Mouse (Mus musculus): ENCODE measurements at regions not wholly inside any gene's neighbourhood (a gene's known extent, or its start where the extent isn't known, plus 50 kb on each side); places are given as distances from the start of the nearest gene placed in this dataset.
A peak's percentile ranks its signal among the peaks of the same experiment; 100 is the strongest.

GRCm38 (mm10) chr1:184358226-184358568, 324.1 kb upstream of the 1700056E22Rik start:
- DNase-seq: no peak

- DNase-seq: peak; percentile 2
Observed at GRCm38 (mm10) chr1:184357474-184358225, 323.5 kb upstream of the 1700056E22Rik start.

- DNase-seq: no peak
Observed at GRCm38 (mm10) chr1:184353832-184354449, 319.8 kb upstream of the 1700056E22Rik start.

DNA sequence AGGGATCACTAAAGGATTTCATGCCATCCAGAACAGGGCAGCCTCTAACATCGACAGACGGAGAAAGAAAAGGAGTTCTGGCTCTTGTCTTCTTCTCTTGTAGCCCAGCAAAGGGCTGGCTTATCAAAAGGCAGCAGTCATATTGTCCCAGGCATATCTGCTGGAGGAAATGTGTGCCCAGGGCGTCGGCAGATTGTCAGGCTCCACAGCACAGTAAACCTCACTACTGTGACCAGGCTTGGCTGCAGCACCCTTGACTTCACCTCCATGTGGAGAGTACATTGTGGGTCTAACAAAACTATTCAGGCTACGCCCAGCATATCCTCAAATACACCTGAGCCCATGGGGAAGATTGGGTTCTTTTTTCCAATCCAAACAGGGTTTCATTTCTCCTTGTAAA, 317.7 kb upstream of the 1700056E22Rik start:
- DNase-seq: no peak

DNA sequence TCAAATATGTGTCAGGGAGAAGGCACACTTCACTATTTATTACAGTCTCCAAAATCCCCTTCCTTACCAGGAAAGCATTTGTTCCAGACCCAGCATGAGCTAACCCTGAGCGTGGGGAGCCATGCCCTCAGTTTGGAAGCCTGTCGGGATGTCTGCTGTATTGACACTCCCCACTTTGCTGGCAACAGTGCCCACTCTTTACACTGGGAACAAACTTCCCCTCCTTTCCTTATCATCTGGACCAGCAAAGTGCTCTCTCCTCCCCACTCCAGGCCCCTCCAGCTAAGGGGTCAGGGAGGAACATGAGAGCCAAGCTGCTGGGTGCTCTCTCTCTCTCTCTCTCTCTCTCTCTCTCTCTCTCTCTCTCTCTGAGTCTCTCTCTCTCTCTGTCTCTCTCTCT, 310.7 kb upstream of the 1700056E22Rik start:
- DNase-seq: no peak

DNA sequence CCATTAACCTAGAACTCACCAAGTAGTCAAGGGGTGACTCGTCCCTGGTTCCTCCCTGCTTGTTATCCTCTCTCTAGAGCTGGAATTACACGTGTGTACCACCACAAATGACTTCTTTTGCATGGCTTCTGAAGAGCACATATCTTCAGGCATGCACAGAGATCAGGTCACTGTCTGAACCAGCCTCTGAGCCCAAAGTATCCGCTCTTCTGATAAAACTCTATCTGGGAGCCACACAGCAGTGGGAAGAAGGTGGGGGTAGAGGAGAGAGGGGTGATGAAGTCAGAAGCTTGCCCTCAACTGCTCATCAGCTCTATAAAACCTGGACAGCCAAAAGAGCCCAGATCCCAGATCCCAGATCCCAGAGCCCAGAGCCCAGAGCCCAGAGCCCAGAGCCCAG, 301.9 kb upstream of the 1700056E22Rik start:
- no peak for DNase-seq

DNA sequence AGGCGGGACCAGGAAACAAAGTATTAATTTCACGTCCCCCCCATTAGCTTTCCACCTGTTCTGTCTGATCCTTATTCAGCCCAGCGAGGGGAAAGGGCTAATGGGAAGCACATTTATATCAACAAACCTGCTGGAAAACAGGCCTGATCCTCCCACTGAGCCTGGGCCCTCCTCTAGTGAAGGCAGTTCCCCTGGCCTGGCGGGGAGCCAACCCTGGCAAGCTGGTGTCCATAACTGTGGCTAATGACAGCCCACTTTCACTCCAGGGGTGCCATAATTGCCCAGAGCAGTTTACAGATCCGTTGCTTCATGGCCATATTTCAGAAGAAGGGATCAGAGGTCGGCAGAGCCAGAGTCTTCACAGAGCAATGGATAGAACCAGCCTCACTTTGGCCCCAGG, 301.2 kb upstream of the 1700056E22Rik start:
- DNase-seq: no peak

- DNase-seq: no peak
Observed at GRCm38 (mm10) chr1:184334818-184335217, 300.7 kb upstream of the 1700056E22Rik start.

DNA sequence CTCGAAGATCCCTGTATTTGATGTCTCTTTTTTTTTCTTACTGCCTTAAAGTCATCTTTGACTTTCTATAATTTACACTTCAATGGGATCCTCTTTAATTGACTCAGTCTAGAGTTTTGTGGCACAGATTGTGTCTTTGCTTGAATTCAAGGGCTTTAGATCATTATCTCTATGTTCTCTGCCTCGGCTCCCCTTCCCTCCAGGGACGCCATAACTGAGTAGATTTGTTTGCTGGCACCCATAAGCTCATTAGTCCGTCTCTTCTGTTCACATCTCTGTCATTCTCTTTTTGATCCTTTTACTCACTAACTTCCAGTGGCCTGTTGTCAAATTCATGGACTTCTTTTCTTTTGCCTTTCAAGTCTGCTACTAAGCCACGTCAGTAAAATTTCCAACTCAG, 299.0 kb upstream of the 1700056E22Rik start:
- DNase-seq: no peak

DNA sequence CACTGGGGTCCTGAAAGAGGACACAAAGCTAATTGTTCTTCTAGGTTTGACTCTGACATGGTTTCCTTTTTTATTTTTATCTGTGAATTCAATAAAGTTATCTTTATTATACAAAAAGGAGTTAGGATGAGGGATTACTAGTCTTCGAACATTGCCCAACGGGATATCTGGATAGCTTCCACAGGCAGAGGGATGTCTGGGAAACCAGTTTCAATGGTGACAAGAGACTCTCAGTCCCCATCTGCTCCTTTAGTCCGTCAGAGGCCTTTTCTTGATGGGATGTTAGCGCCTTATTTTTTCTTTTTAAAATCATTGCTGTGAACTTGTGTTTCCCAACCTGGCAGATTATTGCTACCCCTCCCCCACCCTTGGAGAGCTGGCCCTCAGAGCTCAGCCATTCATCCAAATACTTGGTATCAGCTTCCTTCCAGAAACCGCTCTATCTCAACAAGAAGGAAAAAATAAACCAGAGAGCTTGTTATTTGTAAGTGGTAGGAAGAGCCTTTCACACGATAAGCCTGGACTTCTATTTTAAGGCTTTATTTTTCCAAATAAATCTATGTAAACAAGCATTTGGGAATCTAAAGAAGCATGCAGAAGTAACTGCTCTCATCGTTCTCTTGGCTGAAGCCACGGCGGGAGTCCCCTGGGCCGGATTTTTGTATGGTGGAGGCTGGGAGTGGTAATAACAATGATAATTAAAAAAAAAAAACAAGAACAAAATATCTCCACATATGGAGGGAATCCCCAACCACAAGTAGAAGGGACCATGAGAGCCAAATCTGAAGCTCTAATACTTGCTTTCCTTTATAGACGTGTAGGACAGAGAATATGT, 296.6 kb upstream of the 1700056E22Rik start:
- no peak for DNase-seq

DNA sequence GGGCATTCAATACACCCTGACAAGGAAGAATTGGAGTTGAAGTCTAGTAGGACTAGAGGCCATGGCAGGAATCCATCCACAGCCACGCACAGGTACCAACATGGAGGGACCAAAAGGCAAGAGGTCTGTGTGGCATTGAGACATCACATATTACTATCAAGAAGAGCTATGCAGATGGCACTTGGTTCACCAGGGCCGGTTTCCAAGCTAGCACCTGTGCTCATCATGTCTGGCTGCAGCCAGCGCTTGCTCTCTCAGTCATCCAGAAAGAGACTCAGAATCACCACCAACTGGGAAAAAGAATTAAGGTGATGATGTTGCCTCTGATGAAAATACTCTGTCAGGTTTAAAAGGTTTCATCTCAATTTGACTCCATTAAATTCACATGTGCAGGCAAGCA, 292.1 kb upstream of the 1700056E22Rik start:
- DNase-seq: no peak

- DNase-seq: no peak
Observed at GRCm38 (mm10) chr1:184324234-184324633, 290.1 kb upstream of the 1700056E22Rik start.

DNA sequence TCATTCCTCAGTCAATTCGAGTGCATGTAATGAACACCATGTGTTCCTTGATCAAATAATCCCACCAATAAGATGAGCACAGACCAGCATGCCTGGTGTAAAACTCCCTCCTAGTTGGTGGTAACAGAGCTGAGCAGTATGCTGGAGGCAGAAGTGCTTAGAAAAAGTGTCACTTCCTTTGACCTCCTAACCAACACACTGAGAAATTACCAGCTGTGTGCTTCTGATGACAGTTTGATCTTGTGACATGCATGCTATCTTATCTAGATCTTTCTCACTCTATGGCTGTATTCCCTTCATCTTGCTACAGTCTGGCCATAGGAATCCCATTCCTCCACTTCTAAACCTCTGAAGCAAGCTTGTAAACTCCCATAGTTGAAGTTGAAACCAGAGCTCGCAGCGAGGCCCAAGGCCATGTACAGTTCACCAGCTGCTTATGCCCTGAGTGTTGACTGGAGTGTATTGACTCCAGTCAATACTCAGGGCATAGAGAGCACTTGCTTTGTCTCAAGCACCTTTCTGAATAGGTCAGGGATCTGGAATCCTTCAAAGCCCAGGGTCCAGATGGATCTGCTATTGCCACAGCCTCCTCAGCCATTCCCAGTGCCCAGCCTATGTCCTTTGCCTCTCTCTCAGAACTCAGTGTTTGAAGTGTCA, 286.5 kb upstream of the 1700056E22Rik start:
- DNase-seq: no peak

GRCm38 (mm10) chr1:184310185-184310815, 276.2 kb upstream of the 1700056E22Rik start:
- no peak for DNase-seq

DNA sequence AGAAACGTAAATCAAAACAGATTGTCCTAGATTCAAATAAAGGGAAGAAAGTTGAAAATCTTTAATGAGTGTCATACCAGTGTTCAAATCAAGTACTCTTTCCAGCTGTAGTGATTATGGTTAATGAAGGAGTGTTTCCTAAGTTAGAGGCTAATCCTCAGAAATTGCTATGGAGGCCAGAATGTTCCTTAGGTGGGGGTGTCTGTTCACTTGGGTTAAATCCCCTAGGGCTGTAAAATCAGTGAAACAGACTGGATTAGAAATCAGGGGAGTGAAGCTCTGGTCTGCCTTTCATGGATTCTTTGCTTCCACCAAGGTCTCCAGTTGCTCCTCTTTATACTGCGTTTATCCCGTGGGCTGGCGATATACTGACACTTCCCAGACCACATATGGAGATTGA, 270.7 kb upstream of the 1700056E22Rik start:
- DNase-seq: no peak

DNA sequence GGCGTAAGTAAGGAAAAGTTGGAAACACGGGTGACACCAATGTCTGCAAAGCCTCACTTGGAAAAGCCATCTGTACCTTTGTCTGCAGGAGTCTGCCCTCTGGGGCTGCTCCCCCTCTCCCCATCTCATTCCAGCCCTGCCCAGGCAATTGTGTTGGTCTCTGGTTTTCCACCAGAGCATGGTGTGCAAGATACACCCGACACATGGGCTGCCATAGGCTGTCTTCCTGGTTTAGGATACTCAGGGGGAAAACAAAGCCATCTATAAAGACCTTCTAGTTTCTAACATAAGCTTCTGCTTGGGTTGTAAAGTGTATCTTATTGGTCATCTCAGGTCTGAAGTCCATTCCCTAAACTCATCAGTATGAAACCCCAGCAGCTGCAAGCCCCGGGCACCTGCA, 270.1 kb upstream of the 1700056E22Rik start:
- DNase-seq: no peak

- DNase-seq: no peak
Observed at GRCm38 (mm10) chr1:184298701-184299100, 264.6 kb upstream of the 1700056E22Rik start.

DNA sequence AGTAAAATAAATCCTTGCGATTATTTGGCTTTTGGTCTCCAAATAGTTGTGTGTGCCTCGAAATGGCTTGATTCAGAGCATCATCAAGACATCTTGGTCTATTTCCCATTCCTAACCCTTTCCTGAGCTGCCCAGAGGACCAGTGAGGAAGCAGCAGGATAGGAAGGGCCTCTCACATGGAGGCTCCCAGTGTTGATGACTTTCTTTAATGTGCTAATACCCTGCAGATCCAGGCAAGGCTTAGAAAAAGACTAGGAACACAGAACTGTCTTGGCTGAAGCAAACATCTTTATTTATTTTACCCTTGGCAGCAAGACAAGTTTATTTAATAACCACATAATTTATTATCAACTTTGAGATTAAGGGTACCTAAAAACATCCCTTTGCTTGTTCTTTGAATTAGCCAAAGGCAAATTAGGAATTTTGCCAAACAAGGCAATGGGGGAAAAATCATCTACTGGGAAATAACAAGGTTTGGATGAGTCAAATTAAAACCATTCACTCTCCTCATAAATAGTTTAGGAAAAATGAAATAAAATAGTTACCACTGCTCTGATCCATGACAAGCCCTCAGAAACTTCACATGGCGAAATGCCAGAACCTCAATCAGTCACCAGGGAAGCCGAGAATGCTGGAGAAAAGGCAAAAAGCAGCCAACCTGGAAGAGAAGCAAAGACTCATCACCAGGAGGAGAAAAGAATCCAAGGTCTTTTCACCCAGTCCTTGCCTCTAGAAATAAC, 263.1 kb upstream of the 1700056E22Rik start:
- no peak for DNase-seq

DNA sequence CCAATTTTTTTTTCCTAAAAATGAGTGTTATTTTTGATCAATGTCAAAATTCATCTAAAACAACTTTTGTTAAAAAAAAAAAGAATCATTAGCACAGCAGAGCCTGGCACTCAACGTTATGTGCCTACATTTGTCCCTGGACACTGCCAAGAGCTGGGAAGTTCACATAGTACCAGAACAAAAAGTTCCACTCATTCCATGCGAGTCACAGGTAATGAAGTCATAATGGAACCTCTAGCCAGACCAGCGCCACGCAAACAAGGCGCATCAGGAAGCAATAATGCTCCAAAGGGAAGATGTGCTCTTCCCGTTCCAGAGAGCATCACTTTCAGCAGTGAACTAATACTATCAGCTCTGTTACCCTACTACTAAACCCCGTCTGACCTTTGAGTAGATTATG, 257.0 kb upstream of the 1700056E22Rik start:
- DNase-seq: no peak

DNA sequence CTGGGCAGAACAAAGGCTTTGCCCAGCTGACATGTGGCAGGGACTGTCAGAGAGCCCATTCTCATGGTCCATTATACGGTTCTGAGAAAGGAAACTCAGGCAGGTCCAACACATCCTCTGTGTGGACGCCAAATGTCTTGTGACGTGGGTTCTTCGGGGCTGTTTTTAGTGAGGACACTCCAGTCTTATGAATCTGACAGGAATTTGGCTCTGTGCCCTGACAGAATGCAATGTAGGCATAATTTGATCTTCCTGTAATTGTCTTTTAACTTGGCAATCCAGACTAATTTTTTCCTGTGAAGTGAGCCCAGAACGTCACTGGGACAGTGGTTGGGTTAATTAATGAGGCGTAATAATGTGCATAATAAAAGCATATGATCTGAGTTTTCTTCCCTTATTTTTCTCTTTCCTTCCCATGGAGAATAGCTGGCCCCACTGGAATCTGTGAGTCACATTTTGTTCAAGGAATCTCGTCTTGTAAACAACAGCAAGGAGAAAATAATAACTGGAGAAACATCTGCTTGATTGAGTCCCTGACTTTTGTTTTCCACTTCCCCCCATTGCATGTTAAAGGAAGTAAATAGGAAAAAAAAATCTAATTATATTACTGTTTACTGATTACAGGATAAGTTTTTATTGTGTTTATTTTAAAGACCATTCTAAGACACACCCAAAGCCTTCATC, 255.8 kb upstream of the 1700056E22Rik start:
- no peak for DNase-seq

DNA sequence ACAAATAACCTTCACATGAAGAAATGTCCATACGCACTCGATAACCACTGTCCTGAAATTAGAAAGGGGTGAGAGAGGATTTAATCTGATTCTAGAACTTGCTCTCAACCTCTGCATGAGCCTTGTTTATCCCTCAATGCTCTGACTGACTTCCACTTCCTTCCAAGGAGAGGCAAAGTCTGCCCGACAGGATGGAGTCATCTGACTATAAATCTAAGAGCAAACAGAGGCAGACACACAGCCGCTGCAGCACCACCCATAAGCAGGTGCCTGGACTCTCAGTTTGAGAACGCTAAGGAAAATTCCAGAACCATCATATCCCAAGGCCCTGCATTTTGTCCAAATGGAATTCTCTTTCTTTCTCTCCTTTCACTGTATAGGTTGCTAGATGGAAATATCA, 247.7 kb upstream of the 1700056E22Rik start:
- no peak for DNase-seq

- DNase-seq: no peak
Observed at GRCm38 (mm10) chr1:184279263-184279662, 245.2 kb upstream of the 1700056E22Rik start.

All from right cerebral cortex, adult 18-20 months (tissue).